Mouse (Mus musculus) T-helper 17 cell (primary cell): ENCODE measurements around the gene Ddx58.

Experiments
- in situ Hi-C, 2 experiments: fragments of 300-600 bp; cut with MboI, MseI; formaldehyde crosslinking; loops; 1 replicate in 1 of 2; 2 replicates in 1 of 2; pipeline ENCODE4 v1.15.1; 2025; ENCODE audit warnings: high pct_unique_total_duplicates in 2 of 2

Gene Ddx58

DNA sequence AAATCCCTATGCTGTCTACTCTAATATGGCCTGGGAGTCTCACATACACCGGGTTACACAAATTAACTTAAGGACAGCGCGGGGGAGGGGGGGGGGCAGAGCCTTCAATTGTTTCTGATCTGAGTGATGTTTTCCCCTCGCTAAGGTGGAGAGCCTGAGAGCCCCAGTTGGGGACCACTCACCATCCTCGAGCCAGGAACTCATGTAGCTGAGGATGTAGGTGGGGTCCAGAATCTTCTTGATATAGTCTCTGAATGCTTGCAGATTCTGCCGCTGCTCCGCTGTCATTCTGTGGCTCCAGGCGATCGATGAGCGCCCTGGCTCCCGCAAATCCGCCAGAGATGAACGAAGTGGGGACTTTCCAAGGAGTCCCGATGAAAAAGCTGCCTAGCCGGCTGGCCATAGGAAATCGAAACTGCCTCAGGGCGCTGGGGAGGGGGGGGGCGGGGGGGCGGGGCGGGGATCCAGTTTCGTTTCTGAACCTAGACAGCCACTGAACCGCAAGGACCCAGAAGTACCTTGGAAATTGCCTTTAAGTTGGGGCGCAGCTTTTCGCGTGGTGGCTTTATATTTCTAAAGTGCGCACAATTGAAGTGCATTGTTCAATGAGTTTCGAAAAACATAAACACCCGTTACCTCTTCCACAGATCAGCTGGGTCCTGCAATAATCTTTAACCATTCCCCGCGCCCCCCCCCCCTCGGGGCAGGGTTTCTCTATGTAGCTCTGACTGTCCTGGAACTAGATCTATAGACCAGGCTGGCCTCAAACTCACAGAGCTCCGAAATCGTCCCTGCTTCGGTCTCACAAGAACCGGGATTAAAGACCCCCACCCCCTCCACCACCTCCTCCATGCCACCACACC is at the start of gene Ddx58:
TSS of gene Ddx58 (minus strand) at position 420 of the 863 bp plus-strand sequence.
- in situ Hi-C loops: no loop called here

DNA sequence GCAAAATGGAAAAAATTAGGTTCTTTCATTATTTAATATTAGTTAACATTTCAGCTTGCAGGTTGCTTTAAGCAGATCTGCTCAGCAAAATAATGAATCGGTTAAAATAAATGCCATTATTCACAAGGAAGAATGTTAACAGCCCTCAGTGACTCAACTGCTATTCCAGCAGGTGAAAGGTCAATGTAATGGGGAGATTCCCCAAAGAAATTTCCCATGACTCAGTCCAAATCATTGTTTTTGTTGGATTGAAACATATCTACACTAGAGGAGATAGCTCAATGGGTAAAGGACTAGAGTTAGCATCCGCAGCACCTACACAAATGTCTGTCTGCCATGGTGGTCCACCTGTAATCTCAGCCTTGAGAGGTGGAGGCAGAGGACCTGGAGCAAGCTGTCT is 49.4 kb upstream of the Ddx58 start:
- in situ Hi-C loops: no loop called here

- in situ Hi-C loops: no loop called here
These were observed 47.8 kb upstream of the Ddx58 start for GRCm38 (mm10) chr4:40287415-40287814.

DNA sequence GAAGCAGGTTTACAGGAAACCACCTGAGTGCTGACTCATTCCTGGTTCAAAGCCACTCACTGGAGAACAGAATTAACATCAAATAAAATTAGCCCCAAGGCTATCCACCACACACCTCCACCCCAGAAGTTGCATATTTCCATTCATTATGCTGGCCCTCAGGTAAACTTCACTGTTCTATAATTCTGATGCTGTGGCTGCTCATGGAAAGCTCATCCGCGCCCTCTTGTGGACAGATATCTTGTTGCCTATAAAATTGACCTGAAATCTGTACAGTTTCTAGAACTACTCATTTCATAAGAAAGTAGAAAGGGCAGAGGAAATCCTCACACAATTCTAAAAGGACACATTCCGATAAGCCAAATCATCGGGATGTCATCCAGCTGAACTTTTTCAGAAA is 46.0 kb upstream of the Ddx58 start:
- in situ Hi-C loops: no loop called here

DNA sequence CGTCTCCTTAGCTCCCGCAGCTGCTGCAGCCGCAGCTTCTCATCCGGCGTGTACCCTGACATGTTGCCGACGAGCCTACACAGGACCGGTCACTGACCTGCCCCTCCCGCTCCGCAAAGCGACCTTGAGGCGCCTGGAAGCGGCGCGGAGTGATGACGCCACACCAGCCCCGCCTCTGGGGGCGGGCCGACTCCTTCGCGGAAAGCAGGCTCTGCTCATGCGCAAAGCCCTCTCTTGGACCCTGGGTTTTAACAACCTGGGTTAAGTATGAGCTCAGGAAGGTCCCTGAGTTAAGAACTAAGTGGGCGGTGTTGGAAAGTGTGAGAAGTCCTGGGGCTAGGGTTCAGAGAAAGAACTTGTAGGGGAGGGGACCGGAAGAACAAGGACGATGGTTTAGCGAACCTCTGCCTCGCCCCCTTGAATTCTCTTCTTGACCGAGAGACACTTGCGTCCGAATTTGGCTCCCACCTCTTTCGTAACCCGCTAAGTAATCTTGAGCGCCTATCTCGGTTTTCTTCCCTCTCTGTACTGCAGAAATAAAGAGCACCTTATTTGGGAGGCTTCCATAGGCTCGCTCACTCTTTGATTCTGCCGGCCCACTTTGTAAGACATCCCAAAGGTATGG is 39.8 kb upstream of the Ddx58 start, which contains the start of gene Ndufb6:
TSS of gene Ndufb6 (minus strand) at position 146 of the 625 bp plus-strand sequence.
- in situ Hi-C loops: loop anchor here in 1 of 2 experiments (5.0 kb wide), 1 partner anchor 137 kb away; the partner anchor contains the start of gene Aco1

DNA sequence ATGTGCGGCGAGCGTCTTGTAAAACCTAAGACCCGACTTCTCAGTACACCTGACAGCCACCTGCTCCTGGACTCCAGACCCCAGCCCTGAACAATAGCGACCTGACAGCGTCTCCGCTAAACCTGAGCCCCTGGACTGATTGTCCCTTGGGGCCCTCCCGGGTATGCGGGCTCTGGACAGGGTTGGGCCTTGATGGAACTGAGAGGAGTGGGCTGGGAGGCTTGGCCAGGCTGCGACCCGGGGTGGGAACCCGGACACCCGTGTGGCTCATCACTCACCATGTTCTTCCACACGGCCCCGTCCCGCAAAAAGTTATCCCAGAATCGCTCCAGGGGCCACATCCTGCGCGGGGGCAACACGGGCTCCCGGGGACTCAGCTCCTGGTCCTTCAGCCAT is 39.2 kb upstream of the Ddx58 start:
- in situ Hi-C loops: loop anchor here in 1 of 2 experiments (5.0 kb wide), 1 partner anchor 137 kb away; the partner anchor contains the start of gene Aco1

GRCm38 (mm10) chr4:40269430-40270032 is 29.9 kb upstream of the Ddx58 start, which contains the start of the genes Smim27 and Topors:
Smim27 (plus strand) TSS chr4:40269579.
Topors (minus strand) TSS chr4:40269850.
- in situ Hi-C loops: loop anchor here (5.0 to 25.0 kb wide), 3 partner anchors 433 to 1443 kb away; partner anchors contain the start of genes Aptx (in 1 of the 2), Dcaf12 (in 1 of the 2), Dctn3 (in 1 of the 2) and Rpp25l (in 1 of the 2)

GRCm38 (mm10) chr4:40268835-40269234 is 29.2 kb upstream of the Ddx58 start:
- in situ Hi-C loops: loop anchor here in 1 of 2 experiments (10.0 to 25.0 kb wide), 2 partner anchors 1046 to 1443 kb away; partner anchors contain the start of genes Dcaf12, Dctn3 and Rpp25l

- in situ Hi-C loops: loop anchor here in 1 of 2 experiments (10.0 to 25.0 kb wide), 2 partner anchors 1046 to 1444 kb away; partner anchors contain the start of genes Dcaf12, Dctn3 and Rpp25l
These were observed 28.7 kb upstream of the Ddx58 start for GRCm38 (mm10) chr4:40268204-40268813.

DNA sequence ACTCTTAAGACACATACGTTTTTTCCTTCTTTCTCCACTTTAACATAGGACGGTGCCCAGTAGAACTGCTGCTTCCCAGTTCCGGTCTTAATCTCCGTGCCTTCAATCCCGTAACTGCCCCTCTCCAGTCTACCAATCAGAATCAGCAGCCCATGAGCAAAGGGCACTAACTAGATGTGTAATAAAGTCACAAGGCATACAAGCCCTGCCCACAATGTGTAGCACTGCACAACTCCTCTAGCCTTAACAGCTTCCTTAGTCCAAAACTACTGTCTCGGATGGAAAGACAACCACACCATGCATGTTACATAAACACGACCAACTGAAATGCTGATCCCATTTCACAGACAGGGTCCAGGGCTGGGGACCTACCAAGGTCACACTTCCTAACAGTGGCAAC is 28.1 kb upstream of the Ddx58 start:
- in situ Hi-C loops: loop anchor here in 1 of 2 experiments (10.0 to 25.0 kb wide), 2 partner anchors 1047 to 1445 kb away; partner anchors contain the start of genes Dcaf12, Dctn3 and Rpp25l

GRCm38 (mm10) chr4:40264321-40264720 is 24.7 kb upstream of the Ddx58 start:
- in situ Hi-C loops: loop anchor here in 1 of 2 experiments (10.0 to 25.0 kb wide), 2 partner anchors 1050 to 1448 kb away; partner anchors contain the start of genes Dcaf12, Dctn3 and Rpp25l

GRCm38 (mm10) chr4:40254385-40255103 is 14.9 kb upstream of the Ddx58 start:
- in situ Hi-C loops: loop anchor here in 1 of 2 experiments (25.0 kb wide), 1 partner anchor 1458 kb away; the partner anchor contains the start of genes Dctn3 and Rpp25l

- in situ Hi-C loops: loop anchor here in 1 of 2 experiments (25.0 kb wide), 1 partner anchor 1459 kb away; the partner anchor contains the start of genes Dctn3 and Rpp25l
These were observed 14.1 kb upstream of the Ddx58 start for GRCm38 (mm10) chr4:40253766-40254165.

GRCm38 (mm10) chr4:40250984-40251383 is 11.4 kb upstream of the Ddx58 start:
- in situ Hi-C loops: loop anchor here in 1 of 2 experiments (25.0 kb wide), 1 partner anchor 1461 kb away; the partner anchor contains the start of genes Dctn3 and Rpp25l

DNA sequence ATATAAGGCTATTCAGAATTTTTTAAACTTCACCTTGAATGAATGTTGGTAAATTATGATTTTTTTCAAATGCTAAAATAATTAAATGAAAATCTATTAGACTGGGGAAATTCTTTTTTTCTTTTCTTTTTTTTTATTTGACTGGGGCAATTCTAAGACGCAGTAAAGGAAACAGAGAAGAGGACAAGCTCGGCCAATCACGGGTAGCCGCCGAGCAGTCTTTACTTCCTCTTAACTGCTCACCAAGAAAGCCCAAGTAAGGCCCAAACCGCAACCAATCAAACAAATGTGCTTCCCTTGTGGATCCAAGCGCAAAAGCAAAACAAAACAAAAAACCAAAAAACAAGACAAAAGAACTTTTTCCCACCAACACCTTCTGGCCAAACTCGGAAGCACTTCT is 4.4 kb upstream of the Ddx58 start:
- in situ Hi-C loops: no loop called here

DNA sequence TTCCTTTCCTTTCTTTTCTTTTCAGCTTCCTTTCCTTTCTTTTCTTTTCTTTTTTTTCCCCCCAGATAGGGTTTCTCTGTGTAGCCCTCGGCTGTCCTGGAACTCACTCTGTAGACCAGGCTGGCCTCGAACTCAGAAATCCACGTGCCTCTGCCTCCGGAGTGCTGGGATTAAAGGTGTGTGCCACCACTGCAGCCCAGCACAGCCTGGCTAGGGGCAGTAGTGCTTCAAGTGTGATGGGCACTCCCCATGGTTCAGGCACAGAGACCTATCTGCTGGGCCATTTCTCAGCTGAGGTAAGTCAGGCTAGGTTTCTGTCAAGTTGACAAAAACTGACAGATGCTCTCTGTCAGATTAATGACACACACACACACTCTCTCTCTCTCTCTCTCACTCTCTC is 3.4 kb upstream of the Ddx58 start:
- in situ Hi-C loops: no loop called here

DNA sequence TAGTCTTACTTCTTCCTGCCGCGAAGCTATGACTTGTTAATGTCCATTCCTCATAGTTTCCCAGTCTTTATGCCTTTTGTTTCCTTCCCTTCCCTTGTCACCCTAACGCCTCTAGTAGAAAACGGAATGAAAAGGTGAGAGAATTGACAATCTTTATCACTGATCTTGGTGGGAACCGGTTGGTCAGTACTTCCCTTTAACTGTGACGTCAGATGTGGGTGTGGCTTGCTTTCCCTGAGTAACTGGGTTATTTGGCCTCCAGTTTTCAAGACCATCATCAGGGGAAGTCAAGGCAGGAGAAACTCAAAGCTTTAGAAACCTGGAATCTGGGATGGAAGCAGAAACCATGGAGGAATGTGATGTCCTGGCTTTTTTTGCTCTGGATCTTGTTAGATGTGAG is 2.3 kb upstream of the Ddx58 start:
- in situ Hi-C loops: no loop called here

DNA sequence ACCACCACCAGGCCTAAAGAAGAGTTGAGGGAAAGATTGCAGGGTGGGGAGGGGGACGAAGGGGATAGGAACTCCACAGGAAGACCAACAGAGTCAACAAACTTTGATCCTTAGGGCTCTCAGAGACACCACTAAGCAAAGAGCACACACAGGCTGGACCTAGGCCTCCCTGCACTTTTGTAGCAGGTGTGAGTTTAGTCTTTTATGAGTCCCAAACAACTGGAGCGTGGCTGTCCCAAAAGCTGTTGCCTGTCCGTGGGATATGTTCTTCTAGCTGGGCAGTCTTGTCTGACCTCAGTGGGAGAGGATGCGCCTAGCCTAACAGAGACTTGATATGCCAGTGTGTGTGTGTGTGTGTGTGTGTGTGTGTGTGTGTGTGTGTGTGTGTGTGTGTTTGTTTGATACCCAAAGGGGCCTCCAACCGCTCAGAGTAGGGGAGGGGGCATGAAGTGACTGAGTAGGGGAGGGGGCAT is 680 bp upstream of the Ddx58 start:
- in situ Hi-C loops: no loop called here

DNA sequence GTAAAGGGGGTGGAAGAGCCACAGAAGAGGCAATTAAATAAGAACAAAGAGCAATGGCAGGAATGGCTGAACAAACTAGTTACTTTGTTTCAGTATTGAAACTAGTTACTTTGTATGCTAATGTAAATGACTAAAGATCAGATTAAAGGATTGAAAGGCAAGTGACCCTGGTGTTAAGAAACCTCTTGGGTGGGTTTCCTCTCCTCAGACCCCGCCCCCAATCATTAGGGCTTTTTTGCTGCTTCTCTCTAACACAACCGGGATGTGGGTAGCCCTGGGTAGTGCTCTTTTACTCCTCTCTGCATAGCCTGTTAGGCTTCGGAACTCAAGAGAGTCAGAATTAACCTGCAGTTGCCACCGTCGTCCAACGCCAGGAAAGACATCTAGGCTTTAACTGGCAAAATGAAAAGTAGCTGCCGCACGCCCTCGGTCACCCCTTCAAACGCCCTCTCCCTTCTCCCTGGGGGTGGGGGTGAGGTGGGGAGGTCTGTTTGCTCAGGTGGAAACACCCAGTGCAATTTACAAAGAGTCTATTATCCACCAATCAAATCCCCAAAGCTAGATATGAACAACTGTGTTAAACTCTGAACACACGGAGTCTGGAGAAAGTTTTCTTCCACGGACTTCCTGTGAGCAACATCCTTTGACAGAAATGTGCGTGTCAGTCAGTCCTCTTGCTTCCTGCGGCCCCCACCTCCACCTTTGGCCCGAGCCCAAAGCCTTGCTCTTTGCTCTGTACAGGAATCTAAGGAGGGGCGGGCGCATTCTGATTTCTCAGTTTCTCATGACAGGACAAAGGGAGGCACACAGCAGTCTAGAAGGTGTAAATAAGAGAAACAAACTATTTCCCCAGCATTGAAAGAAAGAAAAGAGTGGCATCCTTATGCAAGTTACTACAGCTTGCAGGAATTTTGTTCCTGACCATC is 882 bp downstream of the Ddx58 start:
- in situ Hi-C loops: no loop called here
